Mouse (Mus musculus) liver, embryonic 14.5 days (tissue): ENCODE measurements around the gene Lta. TPM values are rescaled to one million over a fixed set of nuclear protein-coding genes. Genes with fewer than 3 reads are reported as not detected.
A peak's percentile ranks its signal among the peaks of the same experiment; 100 is the strongest.

ENCODE experiments used
- ATAC-seq: fragments of 200-750 bp; cut with Nextera tagmentation; 2 replicates; pipeline ENCODE4 v1.8.0; 2017; ENCODE audit warnings: moderate number of reproducible peaks, mild to moderate bottlenecking, moderate library complexity; ENCODE audit not compliant: insufficient read depth
- DNase-seq, 3 experiments: peaks; one replicate each; pipeline ENCODE4 v3.0.0-alpha.2; 2012 to 2013; ENCODE audit warnings: low read depth in 3 of 3, low spot score in 3 of 3
- H3K27ac ChIP-seq: fragments of 300-500 bp; sonication (generic); 2 replicates; pipeline ENCODE4 v1.5.1; 2014; ENCODE audit warnings: moderate library complexity, mild to moderate bottlenecking, control low read depth, inconsistent platforms
- H3K27me3 ChIP-seq: fragments of 300-500 bp; sonication (generic); 2 replicates; pipeline ENCODE4 v1.6.1; 2014; ENCODE audit warnings: mild to moderate bottlenecking, low read length, moderate library complexity; ENCODE audit not compliant: control insufficient read depth, insufficient read depth
- H3K36me3 ChIP-seq: fragments of 300-500 bp; sonication (generic); replicated peaks from 2 replicates; pipeline ENCODE4 v1.6.1; 2014; ENCODE audit warnings: low read depth; ENCODE audit not compliant: control insufficient read depth, insufficient read depth
- H3K4me1 ChIP-seq, 2 experiments: fragments of 200-500 bp in 1 of 2; fragments of 300-500 bp in 1 of 2; sonication (generic) in 1 of 2; replicated peaks; 2 replicates each; pipeline ENCODE4 v1.6.1; 2012 to 2014; ENCODE audit warnings: antibody characterized with exemption in 1 of 2, inconsistent platforms in 1 of 2, low read length in 1 of 2; ENCODE audit not compliant: control insufficient read depth in 2 of 2, insufficient read depth in 2 of 2
- H3K4me2 ChIP-seq: fragments of 300-500 bp; sonication (generic); 2 replicates; pipeline ENCODE4 v1.6.1; 2014; ENCODE audit warnings: low read depth, mild to moderate bottlenecking, control low read depth, moderate library complexity
- H3K4me3 ChIP-seq, 2 experiments: fragments of 200-500 bp in 1 of 2; fragments of 300-500 bp in 1 of 2; sonication (generic) in 1 of 2; 2 replicates each; pipeline ENCODE4 v1.5.1; 2012 to 2014; ENCODE audit warnings: low read depth in 2 of 2, low read length in 2 of 2, mild to moderate bottlenecking in 2 of 2, control low read depth in 1 of 2, inconsistent platforms in 1 of 2, moderate library complexity in 1 of 2; ENCODE audit not compliant: insufficient read depth in 1 of 2
- H3K9ac ChIP-seq: fragments of 300-500 bp; sonication (generic); replicated peaks from 2 replicates; pipeline ENCODE4 v1.6.1; 2014; ENCODE audit warnings: mild to moderate bottlenecking, control low read depth, moderate library complexity
- H3K9me3 ChIP-seq: fragments of 300-500 bp; sonication (generic); 2 replicates; pipeline ENCODE4 v1.6.1; 2016; ENCODE audit warnings: low read length, mixed read lengths; ENCODE audit not compliant: control insufficient read depth
- CTCF ChIP-seq: IDR thresholded peaks from 2 replicates; pipeline ENCODE4 v1.5.1; 2016; ENCODE audit warnings: antibody characterized with exemption, low read depth, control low read depth
- EP300 ChIP-seq: IDR thresholded peaks from 2 replicates; pipeline ENCODE4 v1.6.1; 2016; ENCODE audit warnings: antibody characterized with exemption, low read depth
- WGBS: fragments of 180-500 bp; shearing (Covaris S2); extraction: QIAGEN DNeasy Blood & Tissue Kit; methylation state at CpG from one replicate; pipeline ENCODE4 v1.1.7; 2014; ENCODE audit not compliant: insufficient replicate concordance; 5-methylcytosine and 5-hydroxymethylcytosine counted together
- polyA plus RNA-seq, 2 experiments: library from polyadenylated mRNA; depleted of rRNA in 1 of 2; stranded (reverse) in 1 of 2; unstranded in 1 of 2; fragments of >200 nt; fragmentation: Nextera tagmentation in 1 of 2; extraction: Ambion mirVana in 1 of 2; gene quantifications; 2 replicates each; pipeline versions ENCODE4 v1.2.1 to v1.2.3; 2012 to 2014

Lta gene
- polyA plus RNA-seq, 2 experiments, result 0.07 TPM; not detected in 1

DNA sequence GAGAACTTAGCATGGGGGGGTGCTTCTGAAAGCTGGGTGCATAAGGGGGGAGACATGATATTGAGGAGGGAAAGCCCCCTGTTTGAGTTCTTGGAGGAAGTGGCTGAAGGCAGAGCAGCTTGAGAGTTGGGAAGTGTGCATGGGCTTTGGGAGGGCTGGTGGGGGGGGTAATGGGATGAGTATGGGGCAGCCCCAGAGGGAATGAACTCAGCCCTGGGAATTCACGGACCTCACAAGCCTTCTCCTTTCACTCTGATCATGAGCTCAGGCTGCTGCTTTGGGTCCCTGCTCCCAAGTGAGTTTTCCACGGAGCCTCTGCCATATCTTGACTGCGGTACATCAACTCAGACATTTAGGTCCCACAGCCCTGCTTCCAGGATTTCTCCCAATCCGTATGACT is 2.7 kb downstream of the Lta start:
- no peak for ATAC-seq
- WGBS, result 55% methylated on average over 4 of the region's 4 CpGs
- H3K4me3 ChIP-seq, result no peak overlapping the region
- H3K27ac ChIP-seq, result no peak overlapping the region
- DNase-seq, result no peak
- H3K27me3 ChIP-seq, result peaks cover 21% of the 10 kb centered on the region
- peaks cover 0 to 4% of the 10 kb centered on the region in 2 experiments; a peak in 1 of 4 replicates for H3K4me1 ChIP-seq
- no peaks in the 10 kb centered on the region for H3K9me3 ChIP-seq
- no peak overlapping the region for H3K4me2 ChIP-seq
- H3K9ac ChIP-seq, result no peak overlapping the region
- H3K36me3 ChIP-seq, result no peaks in the 10 kb centered on the region
- TF ChIP-seq CTCF (no peak), EP300 (no peak)

DNA sequence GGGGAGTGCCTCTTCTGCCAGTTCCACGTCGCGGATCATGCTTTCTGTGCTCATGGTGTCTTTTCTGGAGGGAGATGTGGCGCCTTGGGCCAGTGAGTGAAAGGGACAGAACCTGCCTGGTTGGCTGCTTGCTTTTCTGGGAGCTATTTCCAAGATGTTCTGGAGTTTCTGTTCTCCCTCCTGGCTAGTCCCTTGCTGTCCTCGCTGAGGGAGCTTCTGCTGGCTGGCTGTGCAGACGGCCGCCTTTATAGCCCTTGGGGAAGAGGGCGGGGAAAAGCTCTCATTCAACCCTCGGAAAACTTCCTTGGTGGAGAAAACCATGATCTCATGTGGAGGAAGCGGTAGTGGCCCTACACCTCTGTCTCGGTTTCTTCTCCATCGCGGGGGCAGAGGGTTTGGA is 3.4 kb downstream of the Lta start, which contains the start of gene Tnf:
Gene Tnf, minus strand, starts transcription at position 221 of the 400 bp plus-strand sequence.
- Histone ChIP-seq H3K9ac (no peak within 1 kb of the TSS), H3K9me3 (no peaks in the 10 kb centered on the region), H3K36me3 (no peaks in the 10 kb centered on the region), H3K4me3 (peak within 1 kb of the TSS; percentile 31 to 43), H3K4me1 (peaks cover 0 to 4% of the 10 kb centered on the region in 2 experiments; a peak in 1 of 4 replicates), H3K27ac (no peak within 1 kb of the TSS), H3K27me3 (peaks cover 21% of the 10 kb centered on the region), H3K4me2 (peak within 1 kb of the TSS; percentile 44)
- DNase-seq (no peak), ATAC-seq (no peak)
- 12% methylated on average over 13 of the region's 13 CpGs for WGBS
- TF ChIP-seq EP300, result no peak
- no peak for TF ChIP-seq CTCF

- TF ChIP-seq EP300 (no peak), CTCF (no peak)
- Histone ChIP-seq H3K9ac (no peak overlapping the region), H3K36me3 (no peaks in the 10 kb centered on the region), H3K4me3 (peak overlapping the region; percentile 31 to 43), H3K27me3 (peaks cover 21% of the 10 kb centered on the region), H3K27ac (no peak overlapping the region), H3K4me2 (peak overlapping the region; percentile 44; the same call in 1 of the 2 replicates), H3K4me1 (peaks cover 0 to 7% of the 10 kb centered on the region in 2 experiments; a peak in 1 of 4 replicates), H3K9me3 (no peaks in the 10 kb centered on the region)
- WGBS, result 14% methylated on average over 11 of the region's 11 CpGs
- no peak for ATAC-seq
- DNase-seq, result no peak
These were observed 4.0 kb downstream of the Lta start for GRCm38 (mm10) chr17:35201128-35201527.

- DNase-seq, result peak in 1 of 3 experiments; percentile 47
- no peak; the same call in 1 of the 2 replicates for ATAC-seq
- TF ChIP-seq EP300, result no peak
- no peak for TF ChIP-seq CTCF
- Histone ChIP-seq H3K9me3 (no peaks in the 10 kb centered on the region), H3K4me3 (no peak overlapping the region), H3K36me3 (no peaks in the 10 kb centered on the region), H3K9ac (no peak overlapping the region), H3K4me1 (peaks cover 0 to 9% of the 10 kb centered on the region in 2 experiments; a peak in 1 of 4 replicates), H3K4me2 (peak overlapping the region; percentile 20; the same call in 1 of the 2 replicates), H3K27me3 (peaks cover 27% of the 10 kb centered on the region), H3K27ac (no peak overlapping the region)
- 20% methylated on average over 11 of the region's 11 CpGs for WGBS
These were observed 4.8 kb downstream of the Lta start for GRCm38 (mm10) chr17:35200398-35200797.

DNA sequence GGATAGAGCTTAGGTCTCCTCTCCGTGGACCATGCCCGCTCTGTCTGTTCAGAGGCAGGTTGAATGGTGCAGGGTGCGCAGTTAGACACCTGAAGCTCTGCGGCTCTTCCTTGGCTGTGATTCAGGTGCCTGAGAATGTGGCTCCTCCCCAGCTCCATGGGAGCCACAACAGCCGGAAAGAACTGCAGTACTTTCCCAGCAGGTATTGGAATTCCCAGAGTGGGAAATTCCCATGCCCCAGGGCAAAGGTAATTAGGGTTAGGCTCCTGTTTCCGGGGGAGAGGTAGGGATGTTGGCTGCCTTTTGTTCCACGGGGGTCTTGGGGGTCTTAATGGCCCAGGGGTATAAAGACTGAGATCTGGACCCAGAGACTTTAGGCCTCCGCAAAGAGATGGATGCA is 6.2 kb downstream of the Lta start:
- H3K27me3 ChIP-seq, result peaks cover 35% of the 10 kb centered on the region
- no peak overlapping the region for H3K4me2 ChIP-seq
- H3K4me3 ChIP-seq, result no peak overlapping the region
- 59% methylated on average over 8 of the region's 8 CpGs for WGBS
- no peaks in the 10 kb centered on the region for H3K9me3 ChIP-seq
- no peak for ATAC-seq
- no peak for DNase-seq
- no peak overlapping the region for H3K9ac ChIP-seq
- TF ChIP-seq EP300 (no peak), CTCF (no peak)
- no peaks in the 10 kb centered on the region for H3K36me3 ChIP-seq
- H3K4me1 ChIP-seq, result peaks cover 0 to 10% of the 10 kb centered on the region in 2 experiments; a peak in 1 of 4 replicates
- H3K27ac ChIP-seq, result no peak overlapping the region
